Mouse (Mus musculus): Measurements from ENCODE around the gene Col4a2. TPM values are rescaled to one million over a fixed set of nuclear protein-coding genes. Genes with fewer than 3 reads are reported as not detected.

Col4a2 gene
- polyA plus RNA-seq, 1 experiment, result 29.8 TPM

DNA sequence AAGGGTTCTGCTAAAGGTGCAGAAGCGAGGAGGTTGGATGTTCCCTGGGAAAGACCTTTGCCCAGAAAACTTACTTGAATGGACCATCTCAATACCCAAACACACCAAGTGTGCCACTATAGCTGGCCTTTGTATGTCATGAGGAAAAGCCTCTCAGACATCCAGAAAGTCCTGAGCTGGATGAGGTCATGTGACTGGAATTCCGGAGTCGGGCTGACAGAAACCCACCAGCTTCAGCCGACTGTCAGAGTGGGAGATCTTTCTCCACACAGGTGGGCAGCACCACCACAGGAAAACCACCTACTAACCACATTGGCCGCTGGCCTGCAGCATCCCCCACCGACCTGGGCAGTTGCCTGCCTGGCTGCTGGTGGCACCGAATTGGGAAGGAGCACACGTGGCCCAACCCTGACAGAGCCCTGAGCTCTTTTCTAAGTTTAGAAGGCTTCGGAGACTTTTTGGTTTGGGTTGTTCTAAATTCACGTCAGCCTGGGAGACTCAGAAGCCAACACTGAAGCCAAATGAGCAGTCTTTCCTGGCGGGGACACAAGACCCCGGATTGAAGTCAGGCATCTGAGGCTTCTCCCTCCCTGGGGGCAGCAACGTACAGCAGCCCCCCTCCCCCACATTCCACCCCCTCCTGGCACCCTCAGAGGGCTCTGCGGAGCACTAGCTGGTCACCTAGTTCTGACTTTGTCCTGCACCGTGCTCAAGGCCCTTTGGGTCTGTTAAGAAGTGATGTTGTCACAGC, 61.9 kb downstream of the Col4a2 start:
- WGBS, result 72% methylated on average over 15 of the region's 15 CpGs

DNA sequence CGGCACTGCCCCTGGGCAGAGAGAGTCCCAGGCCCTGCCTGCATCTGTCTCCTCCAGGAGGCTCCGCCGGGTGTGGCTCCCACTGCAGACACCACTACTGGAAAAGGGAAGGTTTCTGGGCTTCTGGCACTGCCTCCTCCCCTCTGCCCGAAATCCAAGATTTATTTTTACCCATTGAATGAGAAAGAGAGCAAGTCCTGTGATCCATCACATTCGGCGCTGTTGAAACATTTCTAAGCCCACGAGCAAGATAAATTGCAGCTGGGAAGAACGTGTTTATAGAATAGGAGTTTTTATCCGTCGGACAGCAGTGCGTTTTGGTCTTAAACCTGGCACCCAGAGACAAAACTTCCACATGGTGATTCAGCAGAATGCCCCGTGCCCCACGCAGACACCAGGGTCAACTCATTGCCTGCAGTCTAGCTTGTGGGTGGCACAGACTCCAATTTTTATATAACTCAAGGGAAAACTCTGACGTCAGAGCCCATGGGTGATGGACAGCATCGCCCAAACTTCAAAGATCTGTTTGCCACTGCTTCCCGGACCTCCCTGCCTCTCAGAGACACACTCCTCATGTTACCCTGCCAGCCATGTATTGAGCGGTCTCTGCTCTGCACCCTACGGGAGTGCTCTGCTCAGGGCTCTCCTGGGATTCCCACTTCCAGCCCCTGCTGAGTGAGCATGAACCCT, 63.3 kb downstream of the Col4a2 start:
- 63% methylated on average over 18 of the region's 18 CpGs for WGBS
- DNase-seq (ENCODE audit: low read depth, low spot score), result no peak

More for the DNA sequence above, 61.9 kb downstream of the Col4a2 start:
- no peak for DNase-seq (ENCODE audit: low read depth, low spot score)

DNA sequence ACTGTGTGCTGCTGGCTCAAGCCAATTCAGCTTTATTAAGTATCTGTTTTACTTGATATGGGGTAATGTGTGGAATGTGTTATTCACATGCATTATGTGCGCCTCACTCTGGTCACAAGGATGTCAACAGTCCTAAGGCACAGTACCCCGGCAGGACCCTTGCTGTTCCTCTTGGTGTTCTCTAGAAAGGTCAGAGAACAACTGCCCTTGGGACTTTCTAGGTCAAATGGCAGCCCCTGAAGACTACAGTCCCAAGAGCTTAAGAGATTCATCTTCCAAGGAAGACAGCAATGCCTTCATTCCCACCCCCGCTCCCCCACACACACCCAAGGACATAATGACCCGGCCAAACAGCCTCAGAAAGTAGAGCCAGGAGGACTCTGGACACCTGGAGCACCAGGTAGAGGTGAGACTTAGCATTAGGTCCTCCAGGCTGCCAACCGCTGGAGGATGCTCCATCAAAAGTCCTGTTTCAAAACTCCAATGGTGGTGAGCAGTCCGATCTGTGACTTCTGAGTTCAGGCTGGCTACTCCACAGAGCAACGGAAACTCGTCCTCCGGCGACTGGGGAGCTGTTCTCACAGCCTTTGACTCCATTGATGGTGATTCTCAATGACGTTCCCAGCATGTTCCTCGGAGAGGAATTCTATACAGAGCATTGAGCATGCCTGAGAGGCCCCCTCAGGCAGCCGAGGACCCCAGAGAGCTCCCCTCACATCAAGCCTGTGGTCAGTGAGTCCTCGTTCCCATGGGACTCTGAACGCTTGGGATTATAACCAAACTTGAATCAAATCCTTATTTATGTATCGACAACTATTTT, 65.0 kb downstream of the Col4a2 start:
- DNase-seq (ENCODE audit: low read depth, low spot score), result no peak
- 74% methylated on average over 16 of the region's 16 CpGs for WGBS

DNA sequence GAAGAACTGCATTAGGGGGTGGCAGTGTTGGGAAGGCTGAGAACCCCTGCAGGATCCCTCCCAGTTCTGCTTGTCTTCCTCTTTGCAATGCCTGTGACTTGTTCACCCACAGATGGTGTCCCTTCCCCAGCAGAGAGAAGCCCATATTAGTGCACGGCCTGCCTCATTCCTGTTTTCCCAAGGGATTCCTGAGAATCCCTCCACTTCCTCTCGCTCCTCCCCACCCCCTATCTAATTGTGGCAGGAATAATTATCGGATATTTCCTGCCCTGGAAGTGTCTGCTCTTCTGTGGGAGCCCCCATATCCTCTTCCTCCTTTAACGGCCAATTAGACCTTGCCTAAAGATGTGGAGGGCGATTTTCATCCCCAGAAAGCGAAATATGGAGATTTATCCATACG, 67.0 kb downstream of the Col4a2 start:
- no peak for DNase-seq (ENCODE audit: low read depth, low spot score)
- whole genome bisulfite sequencing, result 80% methylated on average over 7 of the region's 7 CpGs

DNA sequence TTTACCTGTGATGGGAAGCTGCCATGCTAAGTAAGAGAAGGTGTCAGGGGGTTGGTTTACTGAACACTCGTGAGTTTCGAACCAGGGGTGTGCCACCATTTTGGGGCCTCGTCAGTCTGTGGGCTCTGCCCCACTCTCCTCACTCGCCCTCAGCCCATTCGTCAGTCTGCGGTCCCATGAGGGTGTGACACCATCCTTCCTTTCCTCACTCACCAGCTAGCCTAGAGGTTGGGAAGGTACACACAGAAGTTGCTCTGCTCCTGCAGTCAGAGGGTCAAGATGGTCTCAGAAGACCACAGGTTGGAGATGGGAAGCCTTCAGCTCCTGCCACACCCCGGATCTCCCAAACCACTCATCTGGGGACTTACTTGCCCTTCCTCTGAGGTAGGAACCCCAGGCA, 68.9 kb downstream of the Col4a2 start:
- WGBS, result 85% methylated on average over 7 of the region's 7 CpGs
- no peak for DNase-seq (ENCODE audit: low read depth, low spot score)

DNA sequence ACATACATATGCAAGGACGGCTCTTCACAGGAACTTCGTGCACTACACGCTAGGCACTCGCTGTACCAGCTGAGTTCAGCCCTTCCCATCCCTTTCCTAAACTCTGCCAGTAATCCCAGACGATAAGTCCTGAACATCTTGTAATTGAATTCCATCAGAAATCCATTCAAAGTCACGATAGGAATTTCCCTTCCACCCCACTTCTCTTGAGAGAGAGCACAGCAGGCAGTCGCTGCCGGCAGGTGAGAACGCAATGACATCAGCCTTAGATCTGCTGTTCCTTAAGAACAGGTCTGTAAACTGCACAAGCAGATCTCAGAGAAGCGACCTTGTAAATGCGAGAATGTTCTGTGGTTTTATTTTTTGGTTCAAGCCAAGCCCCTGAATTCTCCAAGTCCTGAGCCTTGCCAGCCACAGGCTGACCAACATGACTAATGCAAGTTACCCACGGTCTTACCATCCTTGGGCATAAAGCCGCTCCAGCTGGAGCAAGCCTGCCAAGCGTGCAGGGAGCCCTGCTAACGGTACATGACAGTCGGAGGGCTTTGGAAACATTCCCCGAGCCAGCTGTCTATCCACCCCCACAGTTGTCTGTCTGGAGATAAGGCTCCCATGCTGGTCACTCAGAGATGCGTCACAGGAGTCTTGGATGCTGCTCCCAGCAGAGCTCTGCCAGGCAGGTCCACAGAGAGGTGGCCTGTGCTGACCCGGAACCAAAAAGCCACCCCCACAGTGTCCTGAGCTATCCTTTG, 69.6 kb downstream of the Col4a2 start:
- 53% methylated on average over 19 of the region's 19 CpGs for WGBS
- no peak for DNase-seq (ENCODE audit: low read depth, low spot score)

DNA sequence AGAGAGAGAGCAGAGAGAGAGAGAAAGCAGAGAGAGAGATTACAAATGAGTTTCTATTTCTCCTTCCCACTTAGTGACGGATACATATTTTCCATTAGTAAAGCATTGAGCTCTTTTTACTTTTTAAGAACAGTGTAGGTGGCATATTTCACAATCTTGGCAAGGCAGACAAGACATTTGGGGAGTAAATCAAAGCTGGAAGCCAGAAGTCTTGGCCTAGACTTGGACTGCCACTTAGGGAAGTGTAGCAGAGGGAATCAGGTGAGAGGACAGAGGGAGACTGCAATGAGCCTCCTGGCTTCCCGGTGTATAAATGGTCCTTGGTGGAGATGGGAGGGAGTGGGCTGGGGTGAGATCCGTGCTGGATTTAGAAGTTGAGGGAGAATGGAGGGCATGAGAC, 70.3 kb downstream of the Col4a2 start:
- WGBS, result 50% methylated on average over 3 of the region's 3 CpGs
- no peak for DNase-seq (ENCODE audit: low read depth, low spot score)

DNA sequence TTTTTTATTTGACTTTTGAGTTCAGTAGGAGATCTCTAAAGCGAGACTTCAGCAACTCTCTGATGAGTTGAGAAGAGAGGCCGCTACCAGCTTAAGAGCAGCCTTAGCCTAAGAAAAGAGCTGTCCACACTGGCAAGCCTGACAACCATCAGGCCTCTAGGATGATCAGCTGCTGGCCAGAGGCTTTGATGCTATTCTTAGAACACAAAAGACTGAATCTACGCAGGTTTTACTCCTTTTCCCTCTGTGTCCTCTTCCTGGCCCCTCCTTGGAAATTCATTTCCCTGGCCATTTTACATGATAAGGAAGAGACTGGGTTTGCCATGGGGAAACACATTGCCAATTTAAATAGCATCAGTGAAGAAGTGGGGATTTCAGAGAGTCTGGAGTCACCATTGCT, 70.8 kb downstream of the Col4a2 start:
- 75% methylated on average over 3 of the region's 3 CpGs for WGBS
- DNase-seq (ENCODE audit: low read depth, low spot score), result no peak

DNA sequence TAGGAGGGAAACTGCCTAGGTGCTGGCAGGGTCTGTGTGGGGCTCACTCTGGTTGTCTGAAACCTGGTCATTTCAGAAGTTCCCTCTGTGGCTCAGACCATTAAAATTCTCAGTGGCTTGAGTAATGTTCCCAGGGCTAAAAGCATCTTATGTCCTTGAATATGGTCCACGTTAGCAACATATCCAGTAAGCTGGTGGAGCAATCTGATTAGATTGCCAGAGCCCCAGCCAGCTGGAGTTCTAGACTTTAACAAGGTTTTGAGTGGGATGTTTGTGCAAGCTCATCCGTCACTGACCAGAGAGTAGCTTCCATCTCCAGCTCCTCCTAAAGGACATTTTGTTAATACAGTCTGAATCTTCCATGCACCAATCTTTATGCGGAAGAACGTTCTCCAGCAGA, 72.2 kb downstream of the Col4a2 start:
- no peak for DNase-seq (ENCODE audit: low read depth, low spot score)
- 64% methylated on average over 4 of the region's 4 CpGs for WGBS

DNA sequence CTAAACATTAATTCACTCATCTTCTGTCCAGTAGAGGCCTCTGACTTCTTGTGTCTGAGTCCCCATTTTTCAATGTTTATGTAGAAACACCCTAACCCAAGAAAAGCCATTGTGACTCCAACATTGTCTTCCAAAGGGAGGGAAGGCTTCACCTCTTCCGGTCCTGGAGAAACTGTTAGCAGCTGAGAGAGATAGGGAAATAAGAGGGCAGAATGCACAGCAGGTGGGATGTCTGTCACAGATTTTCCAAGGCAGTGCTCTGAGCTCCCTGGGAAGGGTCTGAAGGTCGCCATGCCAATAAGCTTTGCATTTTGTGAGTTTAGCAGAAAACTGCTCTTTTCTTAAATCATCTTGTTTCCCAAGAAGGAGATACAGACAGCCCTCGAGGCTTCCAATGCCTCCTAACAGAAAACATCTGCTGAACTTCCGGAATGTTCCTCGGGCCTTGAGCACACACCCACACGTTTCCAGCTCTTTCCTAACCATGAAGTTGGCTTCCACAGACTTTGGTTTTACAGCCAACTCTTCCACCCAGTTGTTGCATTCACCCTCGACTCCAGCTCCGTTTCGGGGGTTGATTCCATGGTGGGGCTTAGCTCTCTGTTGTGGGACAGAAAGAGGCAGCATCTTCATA, 72.8 kb downstream of the Col4a2 start:
- DNase-seq (ENCODE audit: low read depth, low spot score), result no peak
- WGBS, result 69% methylated on average over 9 of the region's 9 CpGs

DNA sequence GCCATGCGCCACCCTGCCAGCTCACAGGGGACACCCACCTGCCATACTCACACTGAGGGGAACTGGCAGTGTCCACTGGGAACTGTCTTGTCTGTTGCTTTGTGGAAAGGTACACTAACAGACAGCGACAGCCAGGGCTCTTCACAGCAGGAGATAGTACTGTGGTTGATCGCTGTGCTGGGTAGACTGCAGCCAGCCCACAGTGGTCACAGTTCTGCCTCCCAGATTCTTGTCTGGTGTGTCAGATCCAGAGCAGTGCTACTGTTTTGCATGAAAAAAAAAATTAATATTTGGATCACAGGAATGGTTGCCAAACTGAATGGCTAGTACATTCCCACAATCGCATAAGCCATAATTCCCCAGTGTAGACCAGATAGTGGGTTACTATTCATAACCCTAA, 74.7 kb downstream of the Col4a2 start:
- WGBS, result 84% methylated on average over 4 of the region's 4 CpGs
- no peak for DNase-seq (ENCODE audit: low read depth, low spot score)

DNA sequence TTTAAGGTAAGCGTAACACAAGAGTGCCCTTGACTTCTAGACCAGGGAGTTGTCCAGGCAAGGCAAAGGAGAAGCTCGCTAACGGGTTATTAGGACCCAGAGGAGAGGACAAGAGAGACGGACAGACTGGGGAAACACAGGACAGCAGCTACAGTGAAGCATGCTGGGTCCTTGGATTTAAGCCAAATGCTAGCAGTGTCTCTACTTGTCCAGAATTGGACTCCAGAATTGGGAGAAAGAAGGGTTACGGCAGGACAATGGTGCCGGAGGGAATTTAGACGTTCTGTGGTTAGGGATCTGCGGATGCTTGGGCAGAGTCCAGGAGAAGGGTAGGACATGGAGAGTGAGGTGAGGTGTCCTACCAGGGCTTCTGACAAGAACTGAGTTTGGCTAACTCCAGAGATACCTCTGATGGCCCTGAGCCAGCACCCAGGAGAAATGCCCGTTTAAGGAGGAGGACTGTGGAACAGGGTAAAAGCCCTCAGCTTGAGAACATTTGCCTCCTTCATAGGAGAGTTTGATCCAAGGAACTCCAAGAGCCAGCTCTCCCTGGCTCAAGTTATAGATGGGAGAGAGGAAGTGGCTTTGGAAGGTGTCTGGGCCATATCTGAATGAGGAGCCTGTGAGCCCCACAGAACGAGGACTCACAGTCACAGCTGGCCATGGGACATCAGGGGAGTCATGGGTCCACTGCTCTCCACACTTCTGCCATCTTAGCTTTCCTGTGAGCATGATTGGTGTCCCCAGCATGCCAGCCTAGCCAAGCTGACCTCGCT, 76.9 kb downstream of the Col4a2 start:
- WGBS, result 67% methylated on average over 11 of the region's 11 CpGs
- DNase-seq (ENCODE audit: low read depth, low spot score), result no peak

DNA sequence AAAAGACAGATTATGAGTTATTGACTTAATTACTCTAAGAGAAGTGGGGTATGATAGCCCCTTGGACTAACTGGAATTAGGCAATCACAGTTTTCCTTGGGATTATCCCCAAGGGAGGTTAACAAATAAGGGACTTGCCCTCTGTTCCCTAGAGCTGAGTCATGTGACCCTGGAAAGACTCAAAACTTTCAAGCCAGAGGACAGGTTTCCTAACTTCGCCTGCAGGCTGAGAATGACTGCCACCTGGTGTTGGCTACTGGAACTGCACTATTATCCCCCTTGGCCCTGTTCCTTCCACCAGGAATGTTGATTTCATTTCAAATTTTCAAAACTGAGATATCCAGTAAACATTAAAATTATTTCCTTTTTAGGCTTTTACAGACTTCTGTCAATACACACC, 80.1 kb downstream of the Col4a2 start:
- DNase-seq (ENCODE audit: low read depth, low spot score), result peak; percentile 45
- WGBS, result 0% methylated on average over 1 of the region's 1 CpGs

DNA sequence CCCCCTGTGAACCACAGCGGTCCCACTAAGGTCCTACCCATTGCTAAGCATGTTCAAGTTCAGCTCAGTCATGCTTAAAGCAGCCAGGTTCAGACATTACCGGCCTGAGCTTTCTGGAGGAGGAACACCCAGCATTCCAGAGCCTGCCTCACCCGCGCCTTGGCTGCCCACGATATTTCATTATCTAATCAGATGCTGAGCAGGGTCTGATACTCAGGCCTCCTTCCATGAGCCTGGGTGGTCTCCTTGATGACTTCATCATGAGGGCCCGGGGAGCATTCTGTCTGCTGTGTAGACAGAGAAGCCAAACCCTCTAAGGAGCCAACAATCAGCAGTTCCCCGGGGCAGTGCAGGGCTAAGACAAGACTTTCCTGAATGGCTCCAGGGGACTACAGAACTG, 80.6 kb downstream of the Col4a2 start:
- DNase-seq (ENCODE audit: low read depth, low spot score), result no peak
- WGBS, result 52% methylated on average over 7 of the region's 7 CpGs

DNA sequence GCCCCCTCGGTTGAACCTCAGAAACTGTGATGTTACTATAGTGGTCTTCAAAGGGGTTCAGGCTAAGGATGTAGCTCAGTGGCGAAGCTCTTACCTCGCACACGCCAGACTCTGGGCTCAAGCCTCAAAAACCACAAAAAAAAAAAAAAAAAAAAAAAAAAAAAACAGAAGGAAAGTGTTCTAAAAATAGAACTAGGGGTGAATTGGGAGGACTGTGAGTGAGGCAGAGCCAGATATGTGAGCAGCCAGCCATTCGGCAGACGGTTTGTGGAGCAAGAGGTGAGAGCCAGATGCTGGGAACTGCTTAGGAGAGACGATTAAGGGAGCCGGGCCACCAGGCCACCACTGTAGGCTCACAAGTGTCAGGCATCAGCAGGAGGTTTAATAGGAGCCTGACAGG, 81.0 kb downstream of the Col4a2 start:
- no peak for DNase-seq (ENCODE audit: low read depth, low spot score)

DNA sequence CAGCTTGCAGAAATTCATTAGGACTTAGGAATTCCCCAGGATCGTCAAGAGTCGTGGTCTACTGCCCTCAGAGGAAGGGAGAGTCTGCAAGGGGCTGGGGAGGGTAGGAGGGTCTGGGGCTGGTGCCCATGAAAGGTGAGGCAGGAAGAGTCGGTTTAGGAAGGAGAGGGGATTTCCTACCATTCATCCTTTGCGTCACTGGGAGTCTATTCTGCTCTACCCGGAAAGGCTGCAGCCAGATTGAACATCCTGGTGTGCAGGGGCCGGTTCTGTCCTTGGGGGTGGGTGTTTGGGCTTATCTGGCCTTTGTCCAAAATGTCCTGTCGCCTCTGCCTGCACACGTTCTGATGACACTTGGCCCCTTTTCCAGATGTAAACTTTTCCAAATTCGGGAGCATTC, 82.2 kb downstream of the Col4a2 start:
- DNase-seq (ENCODE audit: low read depth, low spot score), result no peak
- WGBS, result 51% methylated on average over 9 of the region's 9 CpGs

More for the DNA sequence above, 81.0 kb downstream of the Col4a2 start:
- 56% methylated on average over 8 of the region's 8 CpGs for WGBS

DNA sequence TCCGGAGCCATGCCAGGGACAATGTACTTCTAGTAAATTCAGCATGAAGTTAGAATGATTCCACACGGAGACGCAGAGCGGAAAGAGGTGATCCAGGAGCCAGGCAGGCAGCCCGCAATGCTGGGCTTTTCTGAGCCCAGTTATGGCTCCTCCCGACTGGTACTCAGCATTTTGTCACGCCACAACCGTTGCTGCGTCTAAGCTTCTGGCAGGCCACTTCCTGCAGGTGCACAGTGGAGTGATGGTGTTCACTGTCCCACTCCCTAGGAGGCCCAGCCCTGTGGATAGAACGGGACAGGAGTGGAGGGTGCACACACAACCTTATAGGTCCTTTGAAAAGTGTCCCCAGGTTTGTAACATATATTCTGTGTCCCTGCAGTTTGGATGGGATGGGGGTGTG, 83.0 kb downstream of the Col4a2 start:
- no peak for DNase-seq (ENCODE audit: low read depth, low spot score)
- 35% methylated on average over 10 of the region's 10 CpGs for WGBS

DNA sequence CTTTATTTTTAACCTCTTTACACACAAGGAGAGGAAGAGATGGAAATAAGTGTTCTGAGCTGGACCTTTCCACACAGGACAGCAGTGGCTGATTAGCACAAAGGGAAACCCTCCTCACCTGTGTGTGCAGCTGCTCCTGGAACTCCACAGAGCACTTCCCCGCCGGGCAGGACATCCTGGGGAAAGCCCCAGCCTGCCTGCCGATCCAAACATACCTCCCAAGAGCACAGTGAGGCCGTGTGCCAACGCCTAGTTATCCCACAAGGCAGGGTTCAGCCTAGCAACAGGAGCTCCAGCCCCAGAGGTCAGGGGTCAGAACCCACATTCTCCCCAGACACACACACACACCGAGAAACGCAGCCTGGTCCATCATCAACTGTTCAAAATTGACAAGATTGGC, 83.5 kb downstream of the Col4a2 start:
- WGBS, result 14% methylated on average over 7 of the region's 7 CpGs
- no peak for DNase-seq (ENCODE audit: low read depth, low spot score)

DNA sequence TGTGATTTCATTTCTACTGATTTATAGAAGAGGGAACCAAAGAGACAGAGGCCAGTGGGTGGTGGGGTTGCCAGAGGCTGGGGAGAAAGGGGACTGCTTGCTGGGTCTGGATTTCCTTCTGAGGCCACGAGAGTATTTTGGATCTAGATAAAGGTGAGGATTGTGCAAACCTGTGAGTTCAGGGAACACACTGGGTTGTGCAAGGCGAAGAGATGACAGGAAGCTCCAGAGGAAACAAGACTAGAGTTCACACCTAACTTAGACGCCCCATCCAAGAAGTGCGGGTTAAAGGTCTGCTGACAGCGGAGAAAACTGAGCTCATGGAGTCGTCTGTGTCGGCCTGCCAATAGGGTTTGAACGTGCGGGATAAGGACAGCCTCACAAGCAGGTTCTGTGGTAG, 84.5 kb downstream of the Col4a2 start:
- no peak for DNase-seq (ENCODE audit: low read depth, low spot score)
- WGBS, result 68% methylated on average over 9 of the region's 9 CpGs

Data from large intestine, adult 2 months (tissue).